Mouse (Mus musculus): ENCODE results near the gene Mapk8.

Mapk8 gene

DNA sequence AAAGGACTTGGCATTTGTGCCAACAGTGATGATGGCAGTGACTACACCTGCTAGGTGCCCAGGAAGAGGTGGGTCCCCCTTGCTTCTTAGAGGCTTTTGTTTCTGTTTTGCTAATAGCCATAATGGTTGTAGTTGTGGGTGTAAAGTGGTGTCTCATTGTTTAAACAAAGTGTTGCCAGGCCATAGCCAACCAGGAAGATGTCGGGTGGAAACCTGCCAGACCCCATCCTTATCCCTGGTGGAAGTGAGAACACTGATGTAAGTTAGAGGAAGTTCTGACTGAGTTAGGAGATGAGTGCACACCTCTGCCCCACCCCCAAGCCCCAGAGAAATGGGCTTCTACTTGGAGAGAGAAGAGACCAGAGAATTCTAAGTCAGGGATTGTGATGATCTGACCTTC, 98.8 kb downstream of the Mapk8 start:
- no peak for DNase-seq (ENCODE audit: low spot score)

DNA sequence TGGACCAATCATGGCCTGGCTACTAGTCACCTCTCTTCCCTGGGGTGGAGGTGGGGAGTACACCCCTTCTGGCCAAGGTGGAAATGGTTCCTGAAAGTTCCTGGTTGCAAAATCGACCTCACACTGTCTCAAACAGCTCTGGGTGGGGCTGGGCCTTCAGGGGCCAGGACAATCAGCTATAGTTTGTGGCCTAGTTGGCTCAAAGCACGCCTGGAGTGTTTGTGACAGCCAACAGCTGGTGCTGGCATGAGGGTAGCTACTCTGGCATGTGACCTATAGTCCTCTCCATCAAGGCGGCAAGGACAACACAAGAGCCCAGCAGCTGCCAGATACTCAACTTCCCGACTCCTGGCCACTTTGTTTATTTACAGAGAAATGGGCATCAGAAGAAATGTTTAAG, 99.2 kb downstream of the Mapk8 start:
- no peak for DNase-seq (ENCODE audit: low spot score)

DNA sequence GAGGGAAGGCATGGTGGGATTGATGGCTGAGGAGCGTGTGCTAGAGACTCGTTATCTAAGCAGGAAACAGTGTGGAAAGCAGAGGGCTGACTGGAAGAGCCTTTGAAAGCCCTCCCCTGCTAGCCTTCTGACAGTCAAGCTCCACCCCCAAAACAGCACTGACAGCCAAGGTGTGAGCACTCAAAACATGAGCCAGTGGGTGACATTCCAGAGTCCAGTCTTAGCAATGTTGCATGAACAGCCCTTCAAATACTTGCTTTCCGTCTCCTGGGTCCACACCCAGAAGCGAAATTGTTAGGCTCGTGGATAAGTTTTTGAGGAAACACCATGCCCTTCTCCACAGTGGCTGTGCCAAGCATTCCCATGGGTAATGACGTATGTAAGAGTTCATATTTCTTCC, 100.4 kb downstream of the Mapk8 start:
- DNase-seq (ENCODE audit: low spot score), result no peak

DNA sequence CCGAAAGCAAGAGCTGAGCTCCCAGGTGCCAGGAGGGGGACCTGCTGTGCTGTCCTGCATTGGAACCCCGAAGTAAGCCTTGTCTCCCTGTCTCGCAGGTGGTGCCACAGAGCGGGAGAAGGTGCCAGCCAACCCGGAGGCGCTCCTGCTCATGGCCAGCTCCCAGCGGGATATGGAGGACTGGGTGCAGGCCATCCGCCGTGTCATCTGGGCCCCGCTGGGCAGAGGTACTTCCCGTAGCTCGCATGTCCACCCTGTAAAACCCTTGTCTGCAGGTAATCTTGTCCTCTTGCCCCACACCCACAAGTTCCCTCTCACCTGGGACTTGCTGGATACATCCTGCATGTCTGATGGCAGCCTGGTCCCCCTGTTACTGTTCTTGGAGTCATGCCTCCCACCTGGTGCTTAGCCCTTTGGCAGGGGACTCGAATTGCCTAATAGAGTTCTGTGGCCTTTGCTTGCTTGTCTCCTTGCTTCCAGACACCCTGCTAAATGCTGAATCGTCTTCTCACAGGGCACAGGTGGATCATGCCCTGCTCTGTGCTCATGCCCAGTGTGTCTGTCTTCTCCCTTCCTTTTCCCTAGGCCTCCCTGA, 103.7 kb downstream of the Mapk8 start:
- DNase-seq (ENCODE audit: low spot score), result no peak

DNA sequence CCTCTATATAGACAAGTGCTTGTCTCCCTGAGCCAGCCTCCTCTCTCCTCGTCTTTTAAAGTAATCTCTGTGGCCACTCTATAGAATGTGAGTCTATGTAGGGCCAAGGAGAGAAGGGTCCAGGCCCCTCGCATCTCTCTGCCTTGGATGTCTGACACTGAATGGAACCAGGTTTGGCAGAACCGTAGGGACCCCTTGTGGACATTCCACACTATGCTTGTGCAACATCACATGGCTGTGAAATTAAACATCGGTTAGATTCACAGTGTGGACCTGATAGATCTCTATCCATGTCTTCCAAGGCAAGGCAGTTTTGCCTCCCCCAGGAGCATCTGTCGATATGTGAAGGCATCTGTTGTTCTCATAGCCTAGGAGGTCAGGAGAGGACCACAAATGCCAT, 108.3 kb downstream of the Mapk8 start:
- DNase-seq (ENCODE audit: low spot score), result no peak

DNA sequence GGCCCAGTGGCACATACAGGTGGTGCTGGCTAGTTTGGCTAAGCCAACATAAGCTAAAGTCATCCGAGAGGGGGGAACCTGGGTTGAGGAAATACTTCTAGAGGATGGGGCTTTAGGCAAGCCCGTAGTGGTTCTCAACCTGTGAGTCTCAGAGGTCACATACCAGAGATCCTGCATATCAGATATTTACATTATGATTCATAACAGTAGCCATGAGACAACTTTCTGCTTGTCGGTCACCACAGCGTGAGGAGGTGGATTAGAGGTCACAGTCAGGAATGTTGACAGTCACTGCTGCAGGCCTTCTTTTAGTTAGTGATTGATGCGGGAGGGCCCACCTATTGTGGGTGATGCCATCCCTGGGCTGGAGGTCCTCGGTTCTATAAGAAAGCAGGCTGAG, 111.2 kb downstream of the Mapk8 start:
- DNase-seq (ENCODE audit: low spot score), result no peak

DNA sequence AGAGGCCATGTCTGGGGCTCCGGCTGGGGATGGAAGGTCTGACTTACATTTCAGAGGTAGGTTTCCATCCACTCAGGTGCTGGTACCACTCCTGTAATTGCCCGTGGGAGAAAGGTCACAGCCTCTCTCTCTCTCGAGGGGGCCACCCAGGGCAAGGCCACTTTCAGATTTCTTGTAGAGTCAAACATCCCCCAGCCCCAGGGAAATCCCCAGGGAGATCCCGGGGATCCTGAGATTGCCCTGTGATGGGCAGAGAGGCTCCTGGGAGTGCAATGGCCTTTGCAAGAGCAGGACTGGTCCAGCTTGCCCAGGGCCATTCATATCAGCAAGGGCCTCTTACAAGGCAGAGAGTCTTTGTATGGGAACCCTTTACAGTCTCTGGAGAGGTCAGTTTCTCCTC, 112.6 kb downstream of the Mapk8 start:
- DNase-seq (ENCODE audit: low spot score), result no peak

DNA sequence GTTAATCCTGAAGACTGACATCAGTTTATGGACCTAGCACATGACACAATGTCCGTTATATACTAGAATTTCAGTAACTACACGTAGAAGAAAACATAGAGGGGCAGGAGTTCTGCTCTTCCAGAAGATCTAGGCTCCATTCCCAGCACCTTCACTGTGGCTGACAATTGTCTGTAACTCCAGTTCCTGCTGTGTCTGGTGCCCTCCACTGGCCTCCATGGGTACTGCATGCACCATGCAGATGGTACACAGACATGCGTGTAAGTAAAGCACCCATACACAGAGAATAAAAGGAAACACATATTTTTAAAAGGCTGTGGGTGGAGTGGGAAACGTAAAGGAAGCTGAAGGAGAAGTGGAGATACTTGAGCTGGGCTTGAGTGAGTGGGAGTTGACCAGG, 113.1 kb downstream of the Mapk8 start:
- no peak for DNase-seq (ENCODE audit: low spot score)

DNA sequence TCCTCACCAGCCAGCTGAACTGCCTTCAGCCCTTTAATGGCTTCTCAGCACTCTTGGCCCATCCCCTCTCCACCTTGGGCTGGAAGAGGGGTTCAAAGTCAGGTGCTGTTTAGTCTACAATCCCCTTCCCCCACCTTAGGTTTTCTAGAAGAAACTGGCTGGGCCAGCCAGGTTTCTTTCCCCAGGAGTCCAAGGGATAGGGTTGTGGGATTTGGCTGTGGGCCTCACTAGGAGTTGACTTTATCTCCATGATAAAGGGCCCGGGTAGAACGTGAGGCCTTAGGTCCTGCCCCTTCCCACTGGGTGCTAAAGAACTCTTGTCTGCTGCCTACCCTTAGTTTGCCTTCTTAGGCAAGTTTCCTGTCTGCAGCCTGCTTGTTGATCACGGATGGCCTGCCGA, 115.3 kb downstream of the Mapk8 start:
- DNase-seq (ENCODE audit: low spot score), result no peak

DNA sequence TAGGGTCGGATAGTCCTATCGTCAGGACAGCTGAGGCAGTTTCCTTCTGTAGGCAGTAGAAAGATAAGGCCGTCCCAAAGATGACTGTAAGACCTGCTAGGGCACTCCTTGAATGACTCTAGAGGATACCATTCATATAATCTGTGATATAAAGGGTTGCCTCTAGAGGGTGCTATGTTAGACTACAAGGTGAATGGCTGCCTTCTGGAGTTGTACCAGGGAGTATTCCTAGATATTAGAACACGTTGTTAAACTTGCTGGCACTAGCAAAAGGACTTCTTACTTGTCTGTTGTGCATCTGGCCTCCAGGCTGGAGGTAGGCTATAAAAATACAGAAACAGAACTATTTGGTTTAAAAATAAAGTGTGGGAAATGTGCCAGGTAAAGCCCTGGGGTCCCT, 116.0 kb downstream of the Mapk8 start:
- DNase-seq (ENCODE audit: low spot score), result no peak

DNA sequence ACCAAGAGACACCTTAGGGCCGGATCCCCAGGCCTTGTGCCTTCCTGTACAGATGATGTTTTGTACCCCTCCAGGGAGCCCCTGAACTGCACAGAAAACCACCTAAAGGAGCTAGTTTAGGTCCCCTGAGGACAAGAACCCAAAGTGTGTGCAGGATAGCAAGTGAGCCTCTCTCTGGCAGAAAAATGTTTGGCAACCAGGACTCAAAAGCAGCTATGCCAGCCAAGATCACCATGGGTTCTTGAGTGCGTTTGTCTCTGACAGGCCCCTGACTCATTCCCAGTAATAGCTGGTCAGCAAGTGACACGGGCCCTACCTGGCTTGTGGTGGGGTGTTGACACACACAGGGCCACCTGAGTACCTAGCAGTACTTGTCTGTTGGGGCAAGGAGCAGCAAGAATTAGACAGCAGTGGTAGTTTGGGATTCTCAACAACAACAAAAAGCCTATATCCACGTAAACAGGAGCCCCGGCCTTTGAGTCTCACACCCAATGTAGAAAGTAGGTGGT, 117.6 kb downstream of the Mapk8 start:
- DNase-seq (ENCODE audit: low spot score), result no peak

DNA sequence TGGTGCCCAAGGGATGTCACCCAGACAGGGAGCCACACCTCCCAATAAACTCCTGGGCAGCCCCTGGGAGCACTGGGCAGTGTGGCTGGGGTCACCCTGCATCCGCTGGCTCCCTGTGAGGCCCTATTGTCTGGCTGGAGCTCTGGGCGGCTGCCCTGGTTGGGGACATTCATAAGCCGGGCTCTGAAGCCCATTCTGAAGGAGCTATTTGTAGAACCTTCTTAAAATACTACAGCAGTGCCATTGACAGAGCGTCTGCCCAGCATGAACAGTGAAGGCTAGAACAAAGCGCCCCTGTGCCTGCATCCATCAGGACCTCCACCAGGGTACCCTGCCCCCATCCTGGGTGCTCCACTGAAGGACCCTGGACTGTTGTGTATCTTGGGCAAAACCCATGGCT, 118.6 kb downstream of the Mapk8 start:
- no peak for DNase-seq (ENCODE audit: low spot score)

All from urinary bladder, postnatal 10 days (tissue).